Mouse (Mus musculus) liver, postnatal 0 days (tissue): ENCODE measurements around the gene Sox5.

Source experiments
- CTCF ChIP-seq: sonication (generic); IDR thresholded peaks from 2 replicates; pipeline ENCODE4 v1.5.1; 2016; ENCODE audit warnings: antibody characterized with exemption, low read depth
- EP300 ChIP-seq: IDR thresholded peaks from 2 replicates; pipeline ENCODE4 v1.6.1; 2016; ENCODE audit warnings: antibody characterized with exemption, low read depth, mild to moderate bottlenecking

DNA sequence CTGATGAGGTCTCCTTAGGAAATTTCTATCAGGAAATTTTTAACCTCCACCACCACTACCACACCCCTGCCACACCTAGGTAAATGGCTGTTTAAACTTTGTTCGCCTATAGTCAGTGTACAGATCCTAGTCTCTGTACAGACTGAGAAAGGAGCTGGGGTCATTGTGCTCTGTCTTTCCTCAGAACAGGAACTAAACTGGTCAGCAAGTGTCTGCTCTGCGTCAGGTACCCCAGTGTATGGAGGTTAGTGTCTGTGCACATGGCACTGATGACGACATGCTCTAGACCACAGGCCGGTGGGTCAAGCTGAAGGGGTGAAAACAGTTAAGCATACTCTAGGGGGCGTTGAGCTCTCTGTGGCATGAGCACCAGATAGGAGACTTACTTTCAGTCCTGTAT lies 605.1 kb downstream of the Sox5 start:
- no peak for TF ChIP-seq CTCF
- TF ChIP-seq EP300 = no peak
